Mouse (Mus musculus) brain, embryonic 14.5 days (tissue): Measurements from ENCODE around the gene Apof.

Experiments
- CTCF ChIP-seq: fragments of 200-500 bp; IDR thresholded peaks from 2 replicates; pipeline ENCODE4 v1.5.1; 2012; ENCODE audit warnings: inconsistent platforms, mild to moderate bottlenecking, moderate library complexity, borderline replicate concordance; ENCODE audit not compliant: insufficient read depth, insufficient read length; ENCODE audit errors: extremely low read depth
- POLR2A ChIP-seq: fragments of 200-500 bp; IDR thresholded peaks from 2 replicates; pipeline ENCODE4 v1.6.1; 2012; ENCODE audit warnings: mild to moderate bottlenecking, inconsistent platforms, borderline replicate concordance; ENCODE audit not compliant: poor library complexity, insufficient read depth, insufficient read length, severe bottlenecking; ENCODE audit errors: extremely low read depth

- TF ChIP-seq CTCF (no peak), POLR2A (no peak)
Measured at GRCm38 (mm10) chr10:128243252-128243651, 25.2 kb upstream of the Apof start.
